ENCODE assay signal across 20 mouse cellular contexts in the genomic region with DNA sequence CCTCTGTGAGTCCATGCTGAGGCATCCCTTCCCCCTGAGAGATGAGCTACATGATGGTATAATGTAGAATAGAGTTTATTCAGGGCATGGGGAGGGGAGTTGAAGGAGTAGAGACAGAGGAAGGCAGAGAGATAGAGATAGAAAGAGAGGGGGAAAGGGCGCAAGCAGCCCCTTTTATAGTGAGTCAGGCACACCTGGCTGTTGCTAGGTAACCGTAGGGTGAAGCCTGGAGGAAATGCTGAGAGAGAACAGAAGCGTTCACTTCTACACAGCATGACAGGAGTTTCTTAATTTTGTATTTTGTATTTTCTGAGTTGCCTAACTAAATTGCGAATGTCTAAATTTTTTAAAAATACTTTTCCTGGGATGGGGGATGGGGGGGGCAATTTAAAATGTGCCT.
"Had no signal": no experiment of that assay in that cellular context is flagged by ENCODE, and none has a peak within 500 bp of the region (broad histone marks: within the 10 kb centered on the region; RNA-seq: fewer than 3 reads in every experiment).

No protein-coding gene starts in this region.

- H3K4me2 ChIP-seq: limb, embryonic 12.5 days; limb, embryonic 15.5 days; liver, embryonic 11.5 days; lung, embryonic 15.5 days; neural tube, embryonic 13.5 days had no signal

- H3K9me3 ChIP-seq: limb, embryonic 12.5 days; limb, embryonic 15.5 days; lung, embryonic 15.5 days; midbrain, embryonic 10.5 days; neural tube, embryonic 13.5 days had no signal

- H3K4me1 ChIP-seq: lung, embryonic 15.5 days; megakaryocyte, embryonic 14.5 days had no signal

- H3K9ac ChIP-seq: limb, embryonic 12.5 days; limb, embryonic 15.5 days; liver, embryonic 14.5 days; liver, postnatal 0 days; lung, embryonic 15.5 days; neural tube, embryonic 13.5 days had no signal

- H3K27ac ChIP-seq: limb, embryonic 12.5 days; limb, embryonic 15.5 days; liver, embryonic 14.5 days; lung, embryonic 15.5 days; midbrain, embryonic 10.5 days; neural tube, embryonic 13.5 days had no signal

- ATAC-seq: liver, postnatal 0 days had no signal

- H3K27me3 ChIP-seq: limb, embryonic 12.5 days; lung, embryonic 15.5 days; megakaryocyte, embryonic 14.5 days; neural tube, embryonic 13.5 days had no signal

- H3K4me3 ChIP-seq: limb, embryonic 12.5 days; limb, embryonic 15.5 days; lung, embryonic 15.5 days; megakaryocyte, embryonic 14.5 days; midbrain, embryonic 10.5 days; myocyte; neural tube, embryonic 13.5 days had no signal

- DNase-seq: kidney, adult 18-20 months; kidney, adult 9 months; kidney, postnatal 14 days; kidney, postnatal 4 days; left cerebral cortex, postnatal 4 days; liver, postnatal 0 days; lung, postnatal 10 days; lung, postnatal 36 days; retina, postnatal 1 day; thymus, adult 18-20 months; thymus, postnatal 36 days had no signal

- H3K36me3 ChIP-seq: limb, embryonic 12.5 days; limb, embryonic 15.5 days; lung, embryonic 15.5 days; midbrain, embryonic 10.5 days; neural tube, embryonic 13.5 days had no signal
